Mouse (Mus musculus): ENCODE results near the gene Obox1.
"Not testable (repeated sequence)": the region's sequence is repeated elsewhere in the genome, so short reads cannot be mapped to it uniquely, and the experiment has no call there.

DNA sequence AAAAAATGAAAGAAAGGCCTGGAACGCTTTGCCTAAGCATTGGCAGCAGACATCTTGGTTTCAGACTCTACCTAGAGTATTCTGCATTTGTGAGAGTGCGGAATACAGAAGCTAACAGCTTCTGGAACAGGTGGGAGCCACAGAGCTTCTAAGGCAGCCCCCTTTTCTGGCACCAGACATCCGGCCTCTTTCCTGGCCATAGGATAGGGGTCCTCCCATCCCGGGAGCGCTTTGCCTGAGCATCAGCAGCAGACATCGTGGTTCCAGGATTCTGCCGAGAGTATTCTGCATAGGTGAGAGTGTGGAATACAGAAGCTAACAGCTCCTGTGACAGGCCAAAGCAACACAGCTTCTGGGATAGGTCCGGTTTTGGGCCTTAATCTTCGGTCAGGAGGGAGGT is 29.3 kb downstream of the Obox1 start:
- TF ChIP-seq POLR2A (IDR thresholded peaks at IDR 0.05; ENCODE audit: low read depth, low read length); CTCF (IDR thresholded peaks at IDR 0.05; ENCODE audit: borderline replicate concordance, insufficient read depth, low read length): not testable (repeated sequence)
